ENCODE assay signal across 8 mouse cellular contexts in genomic region chr3:141887476-141888274, GRCm38 (mm10).
DNase-seq lines count a peak whose midpoint lies in the region; ATAC-seq and TF ChIP-seq lines count a peak whose summit lies in the region.

No protein-coding gene starts in this region.

- whole genome bisulfite sequencing in embryonic facial prominence, embryonic 14.5 days, result 50% methylated on average over 4 of the region's 4 CpGs

- no peaks in the 10 kb centered on the region for H3K36me3 ChIP-seq in embryonic facial prominence, embryonic 14.5 days (ENCODE audit: control insufficient read depth, insufficient read depth, low read length)

- ATAC-seq in embryonic facial prominence, embryonic 14.5 days (ENCODE audit: low read depth), result no peak

- no peaks in the 10 kb centered on the region for H3K27me3 ChIP-seq in embryonic facial prominence, embryonic 14.5 days (replicated peaks; ENCODE audit: control insufficient read depth, insufficient read depth, low read length)

- no peak overlapping the region for H3K9ac ChIP-seq in embryonic facial prominence, embryonic 14.5 days (ENCODE audit: low read depth, low read length)

- no peak for DNase-seq in gastrocnemius, adult 2 months
- DNase-seq in gastrocnemius, postnatal 4 days (ENCODE audit: low spot score in 2 of 2), result no peak
- peak; percentile 10 for DNase-seq in lung, postnatal 25 days (ENCODE audit: low spot score)
- no peak for DNase-seq in lung, postnatal 36 days
- peak; percentile 73 for DNase-seq in embryonic facial prominence, embryonic 14.5 days (ENCODE audit: low spot score)
- DNase-seq in retina, adult 2 months (ENCODE audit: low read depth, low spot score), result peak; percentile 11
- DNase-seq in layer of hippocampus, adult 11-12 months (ENCODE audit: low spot score), result no peak
- no peak for DNase-seq in gastrocnemius, postnatal 36 days

- peak; percentile 57 for TF ChIP-seq CTCF in gastrocnemius, adult 2 months (IDR thresholded peaks at IDR 0.05)

- H3K4me2 ChIP-seq in embryonic facial prominence, embryonic 14.5 days (ENCODE audit: low read depth, low read length), result no peak overlapping the region

- intact Hi-C loops in gastrocnemius, adult 2 months (cut with DNase I), result loop anchor here (2.0 kb wide), 1 partner anchor 387 kb away; no protein-coding TSS in a partner anchor
- intact Hi-C loops in gastrocnemius, postnatal 36 days (cut with DNase I), result loop anchor here (5.0 to 10.0 kb wide), 2 partner anchors 157 to 390 kb away; no protein-coding TSS in a partner anchor

- H3K9me3 ChIP-seq in embryonic facial prominence, embryonic 14.5 days (ENCODE audit: control insufficient read depth, low read length), result no peaks in the 10 kb centered on the region

- no peak overlapping the region for H3K27ac ChIP-seq in gastrocnemius, adult 2 months
- no peak overlapping the region for H3K27ac ChIP-seq in embryonic facial prominence, embryonic 14.5 days (replicated peaks; ENCODE audit: low read depth, low read length)

- no peaks in the 10 kb centered on the region for H3K4me1 ChIP-seq in embryonic facial prominence, embryonic 14.5 days (ENCODE audit: control insufficient read depth, insufficient read depth, low read length)

- H3K4me3 ChIP-seq in gastrocnemius, adult 2 months, result no peak overlapping the region
- no peak overlapping the region for H3K4me3 ChIP-seq in embryonic facial prominence, embryonic 14.5 days (ENCODE audit: low read depth, low read length)

Comparison
In these comparisons a context has a peak if more than half of its experiments do, and no peak if none do; other contexts are left out.
1. DNase-seq: peak in lung, postnatal 25 days (single experiment), embryonic facial prominence, embryonic 14.5 days (single experiment) and retina, adult 2 months (single experiment); none in gastrocnemius, adult 2 months (single experiment), gastrocnemius, postnatal 4 days (0 of 2), lung, postnatal 36 days (single experiment), layer of hippocampus, adult 11-12 months (single experiment) and gastrocnemius, postnatal 36 days (0 of 2).